Mouse (Mus musculus) thymus, postnatal 36 days (tissue): ENCODE measurements around the gene Olfr849.

Source experiments
- DNase-seq, 2 experiments: peaks; one replicate each; pipeline ENCODE4 v3.0.0; 2022; ENCODE audit warnings: mixed read lengths in 2 of 2

Olfr849 gene

GRCm38 (mm10) chr9:19439966-19440365, at the start of gene Olfr849:
Gene Olfr849, plus strand, starts transcription at chr9:19440266.
- no peak for DNase-seq

GRCm38 (mm10) chr9:19478148-19478547, 38.1 kb downstream of the Olfr849 start, which contains the start of gene Olfr850:
Gene Olfr850, minus strand, starts transcription at chr9:19478248.
- no peak for DNase-seq

- DNase-seq: no peak
These were observed 52.9 kb downstream of the Olfr849 start, which contains the start of gene Olfr851 for GRCm38 (mm10) chr9:19492995-19493394. Gene Olfr851, plus strand, starts transcription at chr9:19493295.
